Mouse (Mus musculus) stomach, embryonic 15.5 days (tissue): Measurements from ENCODE around the gene Capn11. TPM values are rescaled to one million over a fixed set of nuclear protein-coding genes. Genes with fewer than 3 reads are reported as not detected.

Source experiments
- ATAC-seq: fragments of 200-750 bp; cut with Nextera tagmentation; 2 replicates; pipeline ENCODE4 v1.8.0; 2017; ENCODE audit warnings: low read depth, moderate number of reproducible peaks, moderate TSS enrichment; ENCODE audit not compliant: insufficient read depth, low FRiP score
- H3K27ac ChIP-seq: fragments of 300-500 bp; sonication (generic); 2 replicates; pipeline ENCODE4 v1.5.1; 2015; ENCODE audit warnings: mild to moderate bottlenecking, inconsistent platforms
- H3K27me3 ChIP-seq: fragments of 300-500 bp; sonication (generic); replicated peaks from 2 replicates; pipeline ENCODE4 v1.6.1; 2015; ENCODE audit warnings: inconsistent platforms
- H3K36me3 ChIP-seq: fragments of 300-500 bp; sonication (generic); 2 replicates; pipeline ENCODE4 v1.6.1; 2015; ENCODE audit warnings: inconsistent platforms
- H3K4me1 ChIP-seq: fragments of 300-500 bp; sonication (generic); 2 replicates; pipeline ENCODE4 v1.6.1; 2015; ENCODE audit warnings: inconsistent platforms
- H3K4me2 ChIP-seq: fragments of 300-500 bp; sonication (generic); 2 replicates; pipeline ENCODE4 v1.6.1; 2015; ENCODE audit warnings: mild to moderate bottlenecking, inconsistent platforms
- H3K4me3 ChIP-seq: fragments of 300-500 bp; sonication (generic); replicated peaks from 2 replicates; pipeline ENCODE4 v1.5.1; 2015; ENCODE audit warnings: inconsistent platforms
- H3K9ac ChIP-seq: fragments of 300-500 bp; sonication (generic); 2 replicates; pipeline ENCODE4 v1.6.1; 2015; ENCODE audit warnings: inconsistent platforms
- H3K9me3 ChIP-seq: fragments of 300-500 bp; sonication (generic); 2 replicates; pipeline ENCODE4 v1.6.1; 2016; ENCODE audit warnings: inconsistent platforms
- WGBS: fragments of 180-500 bp; shearing (Covaris S2); methylation state at CpG from one replicate; pipeline ENCODE4 v1.1.7; 2015; 5-methylcytosine and 5-hydroxymethylcytosine counted together
- polyA plus RNA-seq: library from polyadenylated mRNA; unstranded; fragments of >200 nt; fragmentation: Nextera tagmentation; extraction: Ambion mirVana; gene quantifications from 2 replicates; pipeline ENCODE4 v1.2.1, GENCODE M21; 2015

The Capn11 gene
- 0.26 and 0.41 TPM in 2 replicates for polyA plus RNA-seq

DNA sequence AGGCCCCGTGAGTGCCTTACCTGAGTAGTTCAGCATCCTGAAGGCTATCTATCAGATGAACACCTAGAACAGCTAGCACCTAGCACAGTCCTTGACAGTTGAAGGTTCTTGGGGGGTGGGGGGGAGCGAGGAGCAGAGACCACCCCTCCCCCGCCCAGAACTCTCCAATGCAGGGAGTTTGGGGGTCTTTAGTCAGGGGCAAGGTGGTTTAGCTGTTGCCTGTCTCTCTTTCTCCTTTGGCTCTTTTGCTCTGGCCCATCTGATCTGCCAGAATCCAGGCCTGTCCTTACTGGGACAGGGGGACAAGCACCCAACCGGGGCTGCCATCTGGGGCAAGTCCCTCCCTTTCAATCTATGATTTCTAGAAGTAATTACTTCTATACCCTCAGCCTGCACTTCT, at the start of gene Capn11:
Gene Capn11 (minus strand): TSS at position 101 of the 400 bp plus-strand sequence.
- no peaks in the 10 kb centered on the region for H3K9me3 ChIP-seq
- no peak within 1 kb of the TSS for H3K4me3 ChIP-seq
- no peak for ATAC-seq
- WGBS: 79% methylated on average over 4 of the region's 4 CpGs
- H3K27ac ChIP-seq: no peak within 1 kb of the TSS
- H3K36me3 ChIP-seq: peaks cover 3% of the 10 kb centered on the region; the same call in 1 of the 2 replicates
- no peaks in the 10 kb centered on the region for H3K27me3 ChIP-seq
- H3K9ac ChIP-seq: no peak within 1 kb of the TSS
- no peak within 1 kb of the TSS for H3K4me2 ChIP-seq
- no peaks in the 10 kb centered on the region for H3K4me1 ChIP-seq

DNA sequence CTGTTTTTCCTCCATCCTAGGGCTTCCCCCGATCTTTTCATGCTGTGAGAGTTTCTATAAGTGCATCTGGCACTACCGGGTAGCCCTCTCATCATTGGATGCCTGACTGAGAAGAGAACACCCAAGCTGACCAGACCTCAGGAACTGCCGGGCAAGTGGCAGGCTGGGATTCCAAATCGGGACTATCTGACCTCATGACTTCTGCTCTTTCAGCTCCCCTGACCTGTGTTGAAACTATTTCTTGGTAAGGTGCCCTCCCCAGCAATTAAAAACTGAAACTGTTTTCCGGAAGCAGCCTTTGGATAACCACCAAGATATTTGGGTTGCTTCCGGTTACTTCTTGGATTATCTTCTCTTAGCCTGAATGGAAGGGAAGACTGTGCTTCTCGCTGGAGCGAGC, 49.1 kb upstream of the Capn11 start:
- no peak for ATAC-seq
- Histone ChIP-seq H3K4me3 (no peak overlapping the region), H3K27me3 (no peaks in the 10 kb centered on the region)

DNA sequence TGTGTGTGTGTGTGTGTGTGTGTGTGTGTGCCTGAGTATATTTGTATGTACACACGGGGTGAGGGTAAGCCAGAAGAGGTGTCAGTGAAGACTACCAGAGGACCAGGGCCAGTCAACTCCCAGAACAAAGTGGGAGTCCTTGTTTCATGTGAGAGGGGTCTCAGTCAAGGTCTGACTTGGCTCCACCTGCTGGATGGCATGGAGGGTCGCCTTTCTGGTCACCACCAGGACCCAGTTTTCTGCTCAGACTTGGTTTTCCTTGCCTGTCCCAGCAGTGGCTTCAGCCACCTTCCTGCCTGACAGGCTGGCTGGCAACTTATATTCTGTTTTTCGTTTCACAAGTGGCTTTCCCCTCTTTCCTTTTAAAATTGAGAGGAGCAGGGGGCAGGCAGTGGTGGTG, 48.3 kb upstream of the Capn11 start:
- H3K4me1 ChIP-seq: no peaks in the 10 kb centered on the region; the same call in 1 of the 2 replicates
- no peak for ATAC-seq
- H3K4me2 ChIP-seq: no peak overlapping the region
- no peak overlapping the region for H3K4me3 ChIP-seq
- H3K27me3 ChIP-seq: no peaks in the 10 kb centered on the region
- no peak overlapping the region for H3K27ac ChIP-seq
- 24% methylated on average over 3 of the region's 3 CpGs for WGBS
- no peaks in the 10 kb centered on the region for H3K9me3 ChIP-seq
- no peaks in the 10 kb centered on the region for H3K36me3 ChIP-seq
- no peak overlapping the region for H3K9ac ChIP-seq

More for the DNA sequence above, 49.1 kb upstream of the Capn11 start:
- no peak overlapping the region for H3K9ac ChIP-seq
- H3K4me2 ChIP-seq: no peak overlapping the region
- no peaks in the 10 kb centered on the region for H3K9me3 ChIP-seq
- H3K36me3 ChIP-seq: no peaks in the 10 kb centered on the region
- 79% methylated on average over 8 of the region's 8 CpGs for WGBS
- no peaks in the 10 kb centered on the region for H3K4me1 ChIP-seq
- no peak overlapping the region for H3K27ac ChIP-seq

DNA sequence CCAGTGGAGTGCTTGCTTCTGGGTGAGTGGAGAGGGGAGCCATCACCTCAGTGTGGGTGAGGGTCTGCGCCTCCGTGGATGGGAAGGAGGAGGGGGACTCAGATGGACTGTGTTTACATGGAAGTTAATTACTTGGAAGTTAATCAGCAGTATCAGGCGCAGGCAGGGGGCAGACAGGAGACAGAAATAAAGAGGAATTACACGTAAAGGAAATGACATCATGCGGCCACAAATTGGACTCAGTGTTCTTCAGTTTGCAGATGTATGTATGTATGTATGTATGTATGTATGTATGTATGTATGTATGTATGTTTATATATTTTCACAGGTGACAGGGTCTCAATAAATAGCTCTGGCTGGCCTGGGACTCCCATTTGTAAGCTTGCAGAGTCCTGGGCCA, 47.7 kb upstream of the Capn11 start:
- Histone ChIP-seq H3K27ac (no peak overlapping the region), H3K36me3 (no peaks in the 10 kb centered on the region), H3K9me3 (no peaks in the 10 kb centered on the region), H3K4me3 (no peak overlapping the region), H3K27me3 (no peaks in the 10 kb centered on the region), H3K4me2 (no peak overlapping the region), H3K4me1 (no peaks in the 10 kb centered on the region; the same call in 1 of the 2 replicates), H3K9ac (no peak overlapping the region)
- 61% methylated on average over 5 of the region's 5 CpGs for WGBS
- ATAC-seq: no peak

DNA sequence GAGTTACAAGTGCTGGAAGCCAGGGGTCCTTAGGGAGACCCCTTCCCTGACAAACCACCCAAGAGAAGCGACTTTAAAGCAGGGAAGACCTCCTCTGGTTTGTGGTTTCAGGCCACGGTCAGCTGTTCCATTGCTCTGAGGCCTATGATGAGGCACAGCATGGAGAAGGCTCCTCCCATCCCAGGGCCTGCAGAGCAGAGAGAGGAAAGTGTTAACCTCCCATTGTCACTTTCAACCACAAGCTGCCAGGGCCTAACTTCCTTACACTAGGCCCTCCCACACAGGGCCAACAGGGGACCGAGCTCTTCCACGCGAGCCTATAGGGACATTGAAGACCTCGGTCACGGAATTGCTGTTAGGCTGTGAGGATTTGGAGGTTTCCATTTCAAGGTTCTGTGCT, 44.1 kb upstream of the Capn11 start:
- no peaks in the 10 kb centered on the region for H3K27me3 ChIP-seq
- H3K9me3 ChIP-seq: no peaks in the 10 kb centered on the region
- H3K36me3 ChIP-seq: peaks cover 4% of the 10 kb centered on the region; the same call in 1 of the 2 replicates
- no peak overlapping the region for H3K27ac ChIP-seq
- WGBS: 54% methylated on average over 7 of the region's 7 CpGs
- peaks cover 13% of the 10 kb centered on the region; the same call in 1 of the 2 replicates for H3K4me1 ChIP-seq
- no peak overlapping the region for H3K4me2 ChIP-seq
- ATAC-seq: no peak
- H3K9ac ChIP-seq: no peak overlapping the region
- no peak overlapping the region for H3K4me3 ChIP-seq

DNA sequence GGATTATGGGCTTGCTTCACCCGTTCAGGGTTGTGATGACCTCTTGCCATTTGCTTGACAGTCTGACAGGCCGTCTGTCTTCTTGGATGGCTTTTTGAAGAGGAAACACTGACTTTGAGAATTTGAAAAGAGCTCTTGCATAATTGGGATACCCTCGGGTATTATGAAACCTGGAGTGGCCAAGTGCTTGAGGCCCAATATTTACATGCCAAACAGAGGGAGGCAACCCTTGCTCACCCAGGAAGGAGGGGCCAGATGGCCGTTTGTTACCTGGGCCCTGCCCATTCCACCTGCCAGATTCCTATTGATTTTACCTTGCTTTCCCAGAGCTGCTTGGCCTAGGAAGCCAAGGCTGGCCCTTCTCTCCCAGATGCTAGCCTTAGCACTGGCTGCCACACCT, 43.1 kb upstream of the Capn11 start:
- Histone ChIP-seq H3K4me1 (peaks cover 13% of the 10 kb centered on the region; the same call in 1 of the 2 replicates), H3K27ac (peak overlapping the region; percentile 54), H3K9me3 (no peaks in the 10 kb centered on the region), H3K9ac (no peak overlapping the region), H3K36me3 (peaks cover 4% of the 10 kb centered on the region; the same call in 1 of the 2 replicates), H3K4me3 (no peak overlapping the region), H3K4me2 (no peak overlapping the region), H3K27me3 (no peaks in the 10 kb centered on the region)
- peak; percentile 67; the same call in 1 of the 2 replicates for ATAC-seq
- WGBS: 29% methylated on average over 4 of the region's 4 CpGs

DNA sequence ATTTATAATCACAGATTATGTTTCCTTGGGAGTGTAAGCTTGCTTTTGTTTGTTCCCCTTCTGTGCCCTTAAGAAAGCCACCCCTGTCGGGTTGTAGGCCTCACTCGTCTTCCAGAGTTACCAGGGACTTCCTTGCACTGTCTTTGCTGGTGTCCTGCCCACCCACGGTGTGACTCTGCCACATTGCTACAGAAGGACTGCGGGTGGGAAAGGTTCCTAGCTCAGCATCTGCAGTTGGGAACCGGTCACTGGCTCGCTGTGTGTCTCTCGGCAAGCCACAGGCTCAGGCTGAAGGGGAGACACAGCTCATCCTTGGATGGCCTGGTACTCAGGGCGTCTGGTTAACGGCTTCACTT, 42.1 kb upstream of the Capn11 start:
- WGBS: 70% methylated on average over 9 of the region's 9 CpGs
- no peak overlapping the region for H3K9ac ChIP-seq
- no peak overlapping the region for H3K4me3 ChIP-seq
- no peak for ATAC-seq
- peaks cover 9% of the 10 kb centered on the region; the same call in 1 of the 2 replicates for H3K36me3 ChIP-seq
- no peak overlapping the region for H3K27ac ChIP-seq
- H3K9me3 ChIP-seq: no peaks in the 10 kb centered on the region
- no peaks in the 10 kb centered on the region for H3K27me3 ChIP-seq
- H3K4me1 ChIP-seq: peaks cover 13% of the 10 kb centered on the region; the same call in 1 of the 2 replicates
- H3K4me2 ChIP-seq: no peak overlapping the region

DNA sequence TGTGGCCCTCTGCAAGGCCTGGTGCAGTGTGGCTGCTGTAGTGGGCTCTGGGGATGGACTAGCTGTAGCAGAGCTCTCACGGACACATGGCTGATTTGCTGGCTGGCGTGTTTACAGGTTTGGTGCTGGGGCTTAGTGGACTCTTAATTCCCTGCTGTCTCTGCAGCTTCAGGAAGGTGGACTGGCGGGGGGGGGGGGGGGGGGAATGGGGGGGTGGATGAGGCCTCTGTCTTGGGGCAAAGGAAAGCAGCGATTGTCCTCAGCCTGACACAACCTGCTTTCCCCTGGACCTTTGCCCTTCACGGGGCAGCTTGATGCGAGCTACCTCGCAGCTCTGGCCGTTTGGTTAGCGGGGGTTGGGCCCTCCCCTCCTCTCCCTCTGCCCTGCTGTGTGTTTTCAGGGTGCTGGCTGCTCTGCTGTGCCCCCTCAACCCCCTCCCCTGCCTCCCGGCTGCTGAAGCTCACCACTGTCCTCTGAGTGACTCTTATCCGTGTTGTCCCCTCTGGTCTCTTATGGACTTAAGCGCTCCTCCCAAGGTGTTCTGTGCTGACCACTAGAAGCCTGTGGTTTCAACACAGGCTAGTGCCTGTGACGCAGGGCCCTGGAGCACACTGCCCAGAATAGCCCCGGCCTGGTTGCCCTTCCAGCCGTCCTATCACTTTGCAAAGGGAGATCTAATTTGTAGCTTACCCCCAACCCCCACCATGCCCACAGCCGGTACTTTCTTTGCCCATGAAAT, 41.5 kb upstream of the Capn11 start:
- WGBS: 46% methylated on average over 9 of the region's 16 CpGs
- ATAC-seq: peak; percentile 33; the same call in 1 of the 2 replicates
- no peak overlapping the region for H3K4me3 ChIP-seq
- no peaks in the 10 kb centered on the region for H3K27me3 ChIP-seq
- H3K36me3 ChIP-seq: peaks cover 10% of the 10 kb centered on the region; the same call in 1 of the 2 replicates
- H3K9me3 ChIP-seq: no peaks in the 10 kb centered on the region
- H3K27ac ChIP-seq: no peak overlapping the region
- no peak overlapping the region for H3K4me2 ChIP-seq
- peaks cover 13% of the 10 kb centered on the region; the same call in 1 of the 2 replicates for H3K4me1 ChIP-seq
- H3K9ac ChIP-seq: no peak overlapping the region

DNA sequence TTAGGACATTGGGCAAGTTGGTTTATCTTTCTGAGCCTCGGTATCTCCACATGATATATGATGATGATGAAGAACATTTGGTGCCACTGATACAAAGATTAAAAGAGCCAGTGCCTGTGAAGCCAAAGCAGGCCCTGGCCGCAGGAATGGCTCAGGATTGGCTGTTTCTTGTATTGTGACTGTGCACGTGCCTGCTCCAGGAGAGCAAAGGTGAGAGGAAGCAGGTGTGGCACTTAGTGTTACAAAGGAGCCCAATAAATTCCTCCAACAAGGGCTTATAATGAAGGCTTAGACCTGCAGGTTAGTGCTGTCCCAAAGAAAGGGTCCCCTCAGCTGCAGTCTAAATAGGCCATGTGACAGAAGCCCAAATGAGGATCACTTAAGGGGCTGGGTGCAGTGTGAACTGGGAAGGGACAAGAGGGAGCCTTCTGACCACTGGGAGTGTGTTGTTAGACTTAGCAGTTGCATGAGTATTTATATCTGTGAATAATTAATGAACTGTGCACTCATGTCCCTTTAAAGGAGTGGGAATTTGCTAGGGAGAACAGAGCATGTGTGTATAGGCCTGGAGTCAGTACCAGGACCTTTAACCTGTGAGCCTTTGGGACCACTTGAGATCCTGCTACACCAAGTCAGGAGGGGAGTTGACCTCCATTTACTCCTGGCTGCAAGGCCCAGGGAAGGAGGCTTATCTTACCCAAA, 40.1 kb upstream of the Capn11 start:
- Histone ChIP-seq H3K4me2 (no peak overlapping the region), H3K9ac (no peak overlapping the region), H3K27me3 (no peaks in the 10 kb centered on the region), H3K27ac (no peak overlapping the region), H3K4me1 (peaks cover 19% of the 10 kb centered on the region), H3K9me3 (no peaks in the 10 kb centered on the region), H3K36me3 (peaks cover 10% of the 10 kb centered on the region; the same call in 1 of the 2 replicates), H3K4me3 (no peak overlapping the region)
- WGBS: 72% methylated on average over 3 of the region's 3 CpGs
- no peak for ATAC-seq

DNA sequence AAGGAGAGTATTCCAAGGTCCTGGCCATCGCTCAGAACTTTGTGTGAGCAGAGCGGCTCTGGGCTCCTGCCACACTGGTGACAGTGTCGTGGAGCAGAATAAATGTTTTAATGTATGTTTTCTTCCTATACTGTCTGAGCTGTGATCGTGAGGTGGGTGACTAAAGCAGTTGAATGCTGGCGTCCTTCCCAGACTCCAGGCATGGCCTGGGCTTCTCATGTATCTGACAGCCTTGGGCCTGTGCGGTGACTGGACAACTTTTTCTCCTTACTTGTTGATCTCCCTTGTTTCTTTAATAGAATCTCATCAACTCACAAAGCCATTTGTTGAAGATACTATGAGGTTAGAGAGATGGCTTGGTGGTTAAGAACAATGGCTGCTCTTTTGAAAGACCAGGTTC, 39.2 kb upstream of the Capn11 start:
- H3K27ac ChIP-seq: no peak overlapping the region
- no peaks in the 10 kb centered on the region for H3K27me3 ChIP-seq
- no peak overlapping the region for H3K4me2 ChIP-seq
- no peak overlapping the region for H3K4me3 ChIP-seq
- H3K36me3 ChIP-seq: peaks cover 10% of the 10 kb centered on the region; the same call in 1 of the 2 replicates
- no peaks in the 10 kb centered on the region for H3K9me3 ChIP-seq
- H3K4me1 ChIP-seq: peaks cover 25% of the 10 kb centered on the region
- no peak for ATAC-seq
- H3K9ac ChIP-seq: no peak overlapping the region
- 78% methylated on average over 6 of the region's 6 CpGs for WGBS

DNA sequence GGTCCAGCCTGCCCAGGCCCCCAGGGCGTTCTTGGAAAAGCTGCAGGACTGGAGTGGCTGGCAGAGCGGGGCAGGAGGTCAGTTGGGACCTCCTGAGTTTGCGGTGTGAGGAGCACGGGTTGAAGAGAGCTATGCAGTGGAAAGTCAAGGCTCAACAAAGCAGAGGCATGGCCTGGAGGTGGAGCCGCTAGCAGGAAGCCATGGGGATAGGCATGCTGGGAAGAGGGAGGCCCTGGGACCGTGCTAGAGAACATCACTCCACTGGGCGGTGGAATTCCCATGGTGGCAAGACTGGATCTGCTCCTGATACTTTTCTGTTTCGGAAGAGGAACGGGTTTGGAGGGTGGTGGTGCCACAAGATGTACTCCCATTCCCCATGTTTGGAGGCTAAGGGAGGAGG, 37.9 kb upstream of the Capn11 start:
- ATAC-seq: no peak
- WGBS: 86% methylated on average over 9 of the region's 9 CpGs
- Histone ChIP-seq H3K4me3 (no peak overlapping the region), H3K36me3 (peaks cover 10% of the 10 kb centered on the region; the same call in 1 of the 2 replicates), H3K9ac (no peak overlapping the region), H3K27me3 (no peaks in the 10 kb centered on the region), H3K9me3 (no peaks in the 10 kb centered on the region), H3K27ac (peak overlapping the region; percentile 49), H3K4me2 (no peak overlapping the region), H3K4me1 (peaks cover 25% of the 10 kb centered on the region)
